Mouse (Mus musculus): ENCODE measurements around the gene Fam155a. TPM values are rescaled to one million over a fixed set of nuclear protein-coding genes. Genes with fewer than 3 reads are reported as not detected.

Fam155a gene
- polyA plus RNA-seq, 1 experiment from 2014 or later, result 31.5 TPM

GRCm38 (mm10) chr8:9233326-9233919, 537.5 kb downstream of the Fam155a start:
- Histone ChIP-seq H3K27me3 (ENCODE audit: control insufficient read depth, insufficient read depth, low read depth, low read length) (no peaks in the 10 kb centered on the region), H3K27ac (ENCODE audit: low read length) (0 out of 2 replicates have a peak overlapping the region, but pooled peaks have one; percentile 15), H3K4me2 (ENCODE audit: low read length) (peak overlapping the region; percentile 18; the same call in 1 of the 2 replicates), H3K4me3 (ENCODE audit: low read depth, low read length) (no peak overlapping the region), H3K36me3 (ENCODE audit: control insufficient read depth, insufficient read depth, low read length) (no peaks in the 10 kb centered on the region), H3K9ac (ENCODE audit: low read depth, low read length) (no peak overlapping the region; the same call in 1 of the 2 replicates), H3K9me3 (replicated peaks; ENCODE audit: control insufficient read depth, low read length, poor library complexity, severe bottlenecking) (no peaks in the 10 kb centered on the region), H3K4me1 (ENCODE audit: control insufficient read depth, insufficient read depth, low read length) (peaks cover 9% of the 10 kb centered on the region)
- WGBS, result 5% methylated on average over 12 of the region's 12 CpGs
- ATAC-seq, result peak; percentile 86

GRCm38 (mm10) chr8:9227779-9228464, 543.0 kb downstream of the Fam155a start:
- WGBS, result 31% methylated on average over 19 of the region's 19 CpGs
- no peak overlapping the region for H3K4me3 ChIP-seq (ENCODE audit: low read depth, low read length)

GRCm38 (mm10) chr8:9226767-9227166, 544.2 kb downstream of the Fam155a start:
- Histone ChIP-seq H3K9me3 (replicated peaks; ENCODE audit: control insufficient read depth, low read length, poor library complexity, severe bottlenecking) (no peaks in the 10 kb centered on the region), H3K4me3 (ENCODE audit: low read depth, low read length) (no peak overlapping the region), H3K27ac (ENCODE audit: low read length) (no peak overlapping the region), H3K4me1 (ENCODE audit: control insufficient read depth, insufficient read depth, low read length) (peaks cover 5% of the 10 kb centered on the region; the same call in 1 of the 2 replicates), H3K36me3 (ENCODE audit: control insufficient read depth, insufficient read depth, low read length) (no peaks in the 10 kb centered on the region), H3K4me2 (ENCODE audit: low read length) (no peak overlapping the region), H3K9ac (ENCODE audit: low read depth, low read length) (no peak overlapping the region), H3K27me3 (ENCODE audit: control insufficient read depth, insufficient read depth, low read depth, low read length) (no peaks in the 10 kb centered on the region)
- 87% methylated on average over 7 of the region's 7 CpGs for WGBS
- ATAC-seq, result no peak

More at GRCm38 (mm10) chr8:9227779-9228464, 543.0 kb downstream of the Fam155a start:
- Histone ChIP-seq H3K9me3 (replicated peaks; ENCODE audit: control insufficient read depth, low read length, poor library complexity, severe bottlenecking) (no peaks in the 10 kb centered on the region), H3K27me3 (ENCODE audit: control insufficient read depth, insufficient read depth, low read depth, low read length) (no peaks in the 10 kb centered on the region), H3K9ac (ENCODE audit: low read depth, low read length) (peak overlapping the region; percentile 36; the same call in 1 of the 2 replicates), H3K4me2 (ENCODE audit: low read length) (peak overlapping the region; percentile 13; the same call in 1 of the 2 replicates), H3K4me1 (ENCODE audit: control insufficient read depth, insufficient read depth, low read length) (peaks cover 5% of the 10 kb centered on the region; the same call in 1 of the 2 replicates), H3K36me3 (ENCODE audit: control insufficient read depth, insufficient read depth, low read length) (no peaks in the 10 kb centered on the region), H3K27ac (ENCODE audit: low read length) (peak overlapping the region; percentile 63)
- ATAC-seq, result peak; percentile 87

- Histone ChIP-seq H3K4me3 (ENCODE audit: low read depth, low read length) (no peak overlapping the region), H3K27ac (ENCODE audit: low read length) (no peak overlapping the region), H3K4me2 (ENCODE audit: low read length) (no peak overlapping the region), H3K9me3 (replicated peaks; ENCODE audit: control insufficient read depth, low read length, poor library complexity, severe bottlenecking) (no peaks in the 10 kb centered on the region), H3K36me3 (ENCODE audit: control insufficient read depth, insufficient read depth, low read length) (peaks cover 2% of the 10 kb centered on the region; the same call in 1 of the 2 replicates), H3K27me3 (ENCODE audit: control insufficient read depth, insufficient read depth, low read depth, low read length) (no peaks in the 10 kb centered on the region), H3K9ac (ENCODE audit: low read depth, low read length) (no peak overlapping the region), H3K4me1 (ENCODE audit: control insufficient read depth, insufficient read depth, low read length) (no peaks in the 10 kb centered on the region; the same call in 1 of the 2 replicates)
- WGBS, result 65% methylated on average over 4 of the region's 4 CpGs
- no peak for ATAC-seq
Observed at GRCm38 (mm10) chr8:9211751-9212150, 559.2 kb downstream of the Fam155a start.

GRCm38 (mm10) chr8:9207505-9208051, 563.4 kb downstream of the Fam155a start:
- WGBS, result 94% methylated on average over 31 of the region's 31 CpGs
- H3K4me3 ChIP-seq (ENCODE audit: low read depth, low read length), result no peak overlapping the region
- peaks cover 4% of the 10 kb centered on the region; the same call in 1 of the 2 replicates for H3K36me3 ChIP-seq (ENCODE audit: control insufficient read depth, insufficient read depth, low read length)
- H3K9ac ChIP-seq (ENCODE audit: low read depth, low read length), result no peak overlapping the region
- no peaks in the 10 kb centered on the region for H3K9me3 ChIP-seq (replicated peaks; ENCODE audit: control insufficient read depth, low read length, poor library complexity, severe bottlenecking)
- peak; percentile 40; the same call in 1 of the 2 replicates for ATAC-seq
- H3K27me3 ChIP-seq (ENCODE audit: control insufficient read depth, insufficient read depth, low read depth, low read length), result no peaks in the 10 kb centered on the region
- H3K27ac ChIP-seq (ENCODE audit: low read length), result no peak overlapping the region
- H3K4me1 ChIP-seq (ENCODE audit: control insufficient read depth, insufficient read depth, low read length), result no peaks in the 10 kb centered on the region
- no peak overlapping the region for H3K4me2 ChIP-seq (ENCODE audit: low read length)

GRCm38 (mm10) chr8:9204345-9205067, 566.5 kb downstream of the Fam155a start:
- Histone ChIP-seq H3K36me3 (ENCODE audit: control insufficient read depth, insufficient read depth, low read length) (peaks cover 4% of the 10 kb centered on the region; the same call in 1 of the 2 replicates), H3K27ac (ENCODE audit: low read length) (no peak overlapping the region), H3K4me1 (ENCODE audit: control insufficient read depth, insufficient read depth, low read length) (no peaks in the 10 kb centered on the region), H3K4me3 (ENCODE audit: low read depth, low read length) (no peak overlapping the region), H3K27me3 (ENCODE audit: control insufficient read depth, insufficient read depth, low read depth, low read length) (no peaks in the 10 kb centered on the region), H3K9ac (ENCODE audit: low read depth, low read length) (no peak overlapping the region), H3K4me2 (ENCODE audit: low read length) (no peak overlapping the region), H3K9me3 (replicated peaks; ENCODE audit: control insufficient read depth, low read length, poor library complexity, severe bottlenecking) (no peaks in the 10 kb centered on the region)
- no peak for ATAC-seq
- 53% methylated on average over 10 of the region's 10 CpGs for WGBS

GRCm38 (mm10) chr8:9200099-9200498, 570.9 kb downstream of the Fam155a start:
- no peak overlapping the region for H3K4me2 ChIP-seq (ENCODE audit: low read length)
- H3K4me3 ChIP-seq (ENCODE audit: low read depth, low read length), result no peak overlapping the region
- H3K9me3 ChIP-seq (replicated peaks; ENCODE audit: control insufficient read depth, low read length, poor library complexity, severe bottlenecking), result no peaks in the 10 kb centered on the region
- H3K27ac ChIP-seq (ENCODE audit: low read length), result no peak overlapping the region
- no peaks in the 10 kb centered on the region for H3K27me3 ChIP-seq (ENCODE audit: control insufficient read depth, insufficient read depth, low read depth, low read length)
- H3K9ac ChIP-seq (ENCODE audit: low read depth, low read length), result no peak overlapping the region
- no peaks in the 10 kb centered on the region for H3K4me1 ChIP-seq (ENCODE audit: control insufficient read depth, insufficient read depth, low read length)
- 93% methylated on average over 3 of the region's 3 CpGs for WGBS
- ATAC-seq, result peak; percentile 28; the same call in 1 of the 2 replicates
- H3K36me3 ChIP-seq (ENCODE audit: control insufficient read depth, insufficient read depth, low read length), result no peaks in the 10 kb centered on the region

GRCm38 (mm10) chr8:9191682-9192081, 579.3 kb downstream of the Fam155a start:
- Histone ChIP-seq H3K27me3 (ENCODE audit: control insufficient read depth, insufficient read depth, low read depth, low read length) (no peaks in the 10 kb centered on the region), H3K36me3 (ENCODE audit: control insufficient read depth, insufficient read depth, low read length) (no peaks in the 10 kb centered on the region), H3K9me3 (replicated peaks; ENCODE audit: control insufficient read depth, low read length, poor library complexity, severe bottlenecking) (no peaks in the 10 kb centered on the region), H3K4me2 (ENCODE audit: low read length) (no peak overlapping the region), H3K4me3 (ENCODE audit: low read depth, low read length) (no peak overlapping the region), H3K4me1 (ENCODE audit: control insufficient read depth, insufficient read depth, low read length) (no peaks in the 10 kb centered on the region), H3K9ac (ENCODE audit: low read depth, low read length) (no peak overlapping the region), H3K27ac (ENCODE audit: low read length) (no peak overlapping the region)
- WGBS, result 84% methylated on average over 3 of the region's 3 CpGs
- no peak for ATAC-seq

Measured in midbrain, embryonic 16.5 days (tissue).